Mouse (Mus musculus): ENCODE data around the gene Ptprd.
A peak's percentile ranks its signal among the peaks of the same experiment; 100 is the strongest.

The Ptprd gene

GRCm38 (mm10) chr4:76948251-76948650, 1263.5 kb downstream of the Ptprd start:
- no peaks in the 10 kb centered on the region for H3K27me3 ChIP-seq (ENCODE audit: insufficient read depth, low read length)

GRCm38 (mm10) chr4:76941382-76942360, 1270.1 kb downstream of the Ptprd start:
- TF ChIP-seq POU5F1 (IDR thresholded peaks at IDR 0.05; ENCODE audit: borderline replicate concordance, low read length) = no peak
- TF ChIP-seq NANOG (IDR thresholded peaks at IDR 0.05; ENCODE audit: borderline replicate concordance, low read length) = no peak
- no peaks in the 10 kb centered on the region for H3K27me3 ChIP-seq (ENCODE audit: insufficient read depth, low read length)
- no peak overlapping the region for H3K4me3 ChIP-seq (replicated peaks; ENCODE audit: low read length)
- H3K4me1 ChIP-seq (replicated peaks; ENCODE audit: low read depth, low read length) = no peaks in the 10 kb centered on the region
- no peaks in the 10 kb centered on the region for H3K9me3 ChIP-seq (ENCODE audit: low read length)
- no peaks in the 10 kb centered on the region for H3K36me3 ChIP-seq (ENCODE audit: insufficient read depth, low read length)

More at GRCm38 (mm10) chr4:76948251-76948650, 1263.5 kb downstream of the Ptprd start:
- Histone ChIP-seq H3K4me3 (replicated peaks; ENCODE audit: low read length) (no peak overlapping the region), H3K36me3 (ENCODE audit: insufficient read depth, low read length) (no peaks in the 10 kb centered on the region), H3K4me1 (replicated peaks; ENCODE audit: low read depth, low read length) (no peaks in the 10 kb centered on the region), H3K9me3 (ENCODE audit: low read length) (no peaks in the 10 kb centered on the region)
- TF ChIP-seq CTCF (conservative IDR thresholded peaks at IDR 0.05; ENCODE audit: low read length) (peak; percentile 35), NANOG (IDR thresholded peaks at IDR 0.05; ENCODE audit: borderline replicate concordance, low read length) (no peak)

GRCm38 (mm10) chr4:76931559-76931958, 1280.2 kb downstream of the Ptprd start:
- Histone ChIP-seq H3K4me1 (replicated peaks; ENCODE audit: low read depth, low read length) (0 out of 2 replicates have a peak, but pooled peaks cover 3% of the 10 kb centered on the region), H3K9me3 (ENCODE audit: low read length) (no peaks in the 10 kb centered on the region), H3K27me3 (ENCODE audit: insufficient read depth, low read length) (no peaks in the 10 kb centered on the region), H3K36me3 (ENCODE audit: insufficient read depth, low read length) (no peaks in the 10 kb centered on the region), H3K4me3 (replicated peaks; ENCODE audit: low read length) (no peak overlapping the region)
- TF ChIP-seq CTCF (conservative IDR thresholded peaks at IDR 0.05; ENCODE audit: low read length) (no peak), NANOG (IDR thresholded peaks at IDR 0.05; ENCODE audit: borderline replicate concordance, low read length) (peak; percentile 52; the same call in 1 of the 2 replicates)

DNA sequence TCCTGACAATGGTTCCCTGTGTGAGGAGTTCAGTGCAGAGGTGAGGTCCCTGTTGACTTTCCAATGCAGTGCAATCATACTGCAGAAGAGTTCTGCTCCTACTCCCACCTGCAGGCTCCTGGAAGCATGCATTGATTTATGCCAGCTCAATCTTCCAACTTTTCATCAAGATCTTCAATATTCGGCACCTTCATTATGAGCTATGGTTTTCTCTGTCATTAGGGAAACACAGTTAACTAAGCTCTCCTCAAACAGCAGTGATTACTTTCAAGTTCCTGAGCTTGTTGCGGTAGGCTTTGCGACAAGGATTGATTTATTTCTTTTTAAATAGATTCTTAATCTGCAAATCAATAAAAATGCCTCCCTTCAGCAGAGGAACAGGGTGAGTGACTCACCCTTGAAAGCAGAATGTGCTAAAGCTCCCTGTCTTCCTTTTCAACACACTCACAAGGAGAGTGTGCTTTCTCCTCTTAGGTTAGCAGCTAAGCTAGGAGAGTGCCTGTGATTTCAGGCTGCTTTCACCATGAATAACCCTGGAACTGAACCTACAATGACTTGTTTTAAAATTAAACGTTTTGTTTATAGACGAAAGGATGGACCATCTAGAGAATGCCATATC, 1298.1 kb downstream of the Ptprd start:
- no peaks in the 10 kb centered on the region for H3K36me3 ChIP-seq (ENCODE audit: insufficient read depth, low read length)
- H3K4me1 ChIP-seq (replicated peaks; ENCODE audit: low read depth, low read length) = no peaks in the 10 kb centered on the region
- H3K4me3 ChIP-seq (replicated peaks; ENCODE audit: low read length) = no peak overlapping the region
- H3K9me3 ChIP-seq (ENCODE audit: low read length) = no peaks in the 10 kb centered on the region
- TF ChIP-seq POU5F1 (IDR thresholded peaks at IDR 0.05; ENCODE audit: borderline replicate concordance, low read length) = no peak
- TF ChIP-seq CTCF (conservative IDR thresholded peaks at IDR 0.05; ENCODE audit: low read length) = no peak
- no peak for TF ChIP-seq NANOG (IDR thresholded peaks at IDR 0.05; ENCODE audit: borderline replicate concordance, low read length)
- H3K27me3 ChIP-seq (ENCODE audit: insufficient read depth, low read length) = no peaks in the 10 kb centered on the region

DNA sequence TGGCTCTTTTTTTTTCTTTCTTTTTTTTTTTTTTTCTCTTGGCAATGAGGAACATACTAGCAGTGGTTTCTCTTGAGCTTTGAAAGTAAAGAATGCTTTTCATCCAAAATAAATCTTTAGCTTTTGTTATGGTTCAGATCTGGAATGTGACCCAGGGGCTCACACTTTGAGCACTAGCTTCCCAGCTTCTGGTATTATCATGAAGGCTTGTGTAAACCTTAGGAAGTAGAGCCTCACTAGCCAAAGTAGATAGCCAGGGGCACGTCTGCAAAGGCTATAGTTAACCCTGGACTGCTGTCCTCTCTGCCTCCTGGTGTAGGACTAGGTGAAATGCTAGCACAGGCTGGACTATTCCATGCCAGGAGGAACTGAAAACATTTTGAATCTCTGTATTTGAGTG, 1310.1 kb downstream of the Ptprd start:
- H3K4me1 ChIP-seq (replicated peaks; ENCODE audit: low read depth, low read length) = no peaks in the 10 kb centered on the region
- no peaks in the 10 kb centered on the region for H3K27me3 ChIP-seq (ENCODE audit: insufficient read depth, low read length)
- H3K4me3 ChIP-seq (replicated peaks; ENCODE audit: low read length) = no peak overlapping the region
- no peaks in the 10 kb centered on the region for H3K36me3 ChIP-seq (ENCODE audit: insufficient read depth, low read length)
- TF ChIP-seq POU5F1 (IDR thresholded peaks at IDR 0.05; ENCODE audit: borderline replicate concordance, low read length) (no peak), NANOG (IDR thresholded peaks at IDR 0.05; ENCODE audit: borderline replicate concordance, low read length) (no peak), CTCF (conservative IDR thresholded peaks at IDR 0.05; ENCODE audit: low read length) (no peak)
- H3K9me3 ChIP-seq (ENCODE audit: low read length) = no peaks in the 10 kb centered on the region

GRCm38 (mm10) chr4:76889669-76890068, 1322.1 kb downstream of the Ptprd start:
- TF ChIP-seq NANOG (IDR thresholded peaks at IDR 0.05; ENCODE audit: borderline replicate concordance, low read length) (no peak), POU5F1 (IDR thresholded peaks at IDR 0.05; ENCODE audit: borderline replicate concordance, low read length) (no peak), CTCF (conservative IDR thresholded peaks at IDR 0.05; ENCODE audit: low read length) (no peak)
- H3K9me3 ChIP-seq (ENCODE audit: low read length) = no peaks in the 10 kb centered on the region
- no peaks in the 10 kb centered on the region for H3K4me1 ChIP-seq (replicated peaks; ENCODE audit: low read depth, low read length)
- H3K36me3 ChIP-seq (ENCODE audit: insufficient read depth, low read length) = no peaks in the 10 kb centered on the region
- no peak overlapping the region for H3K4me3 ChIP-seq (replicated peaks; ENCODE audit: low read length)
- no peaks in the 10 kb centered on the region for H3K27me3 ChIP-seq (ENCODE audit: insufficient read depth, low read length)

DNA sequence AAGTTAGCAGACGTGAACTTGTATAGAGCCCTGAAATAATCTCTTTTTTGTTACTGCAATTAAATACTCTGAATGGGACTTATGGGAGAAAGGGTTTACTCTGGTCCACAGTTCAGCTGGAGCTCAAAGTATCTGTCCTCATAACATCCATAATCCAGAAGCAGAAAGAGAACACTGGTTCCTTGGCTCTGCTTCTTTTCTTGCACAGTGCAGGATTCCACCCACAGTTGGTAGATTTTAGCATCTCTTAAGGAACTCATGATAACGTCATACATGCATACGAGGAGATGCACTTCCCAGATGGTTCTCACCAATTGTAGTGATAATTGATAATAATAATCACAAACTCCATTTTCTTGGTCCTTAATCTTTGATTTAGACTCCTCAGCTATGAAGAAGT, 1330.2 kb downstream of the Ptprd start:
- H3K4me1 ChIP-seq (replicated peaks; ENCODE audit: low read depth, low read length) = no peaks in the 10 kb centered on the region
- no peaks in the 10 kb centered on the region for H3K27me3 ChIP-seq (ENCODE audit: insufficient read depth, low read length)
- TF ChIP-seq CTCF (conservative IDR thresholded peaks at IDR 0.05; ENCODE audit: low read length) = no peak
- TF ChIP-seq NANOG (IDR thresholded peaks at IDR 0.05; ENCODE audit: borderline replicate concordance, low read length) = no peak
- TF ChIP-seq POU5F1 (IDR thresholded peaks at IDR 0.05; ENCODE audit: borderline replicate concordance, low read length) = no peak
- no peaks in the 10 kb centered on the region for H3K36me3 ChIP-seq (ENCODE audit: insufficient read depth, low read length)
- no peak overlapping the region for H3K4me3 ChIP-seq (replicated peaks; ENCODE audit: low read length)
- H3K9me3 ChIP-seq (ENCODE audit: low read length) = no peaks in the 10 kb centered on the region

- TF ChIP-seq NANOG (IDR thresholded peaks at IDR 0.05; ENCODE audit: borderline replicate concordance, low read length) (no peak), CTCF (conservative IDR thresholded peaks at IDR 0.05; ENCODE audit: low read length) (no peak), POU5F1 (IDR thresholded peaks at IDR 0.05; ENCODE audit: borderline replicate concordance, low read length) (no peak)
- Histone ChIP-seq H3K4me1 (replicated peaks; ENCODE audit: low read depth, low read length) (no peaks in the 10 kb centered on the region), H3K9me3 (ENCODE audit: low read length) (no peaks in the 10 kb centered on the region), H3K36me3 (ENCODE audit: insufficient read depth, low read length) (no peaks in the 10 kb centered on the region), H3K4me3 (replicated peaks; ENCODE audit: low read length) (no peak overlapping the region), H3K27me3 (ENCODE audit: insufficient read depth, low read length) (no peaks in the 10 kb centered on the region)
Observed at GRCm38 (mm10) chr4:76870971-76871370, 1340.8 kb downstream of the Ptprd start.
